Mouse (Mus musculus) ES-Bruce4 (cell line): Measurements from ENCODE around the gene C77080. TPM values are rescaled to one million over a fixed set of nuclear protein-coding genes. Genes with fewer than 3 reads are reported as not detected.
A peak's percentile ranks its signal among the peaks of the same experiment; 100 is the strongest.

Source experiments
- H3K27ac ChIP-seq: 2 replicates; pipeline ENCODE4 v1.5.1; 2012; ENCODE audit warnings: low read length, inconsistent platforms; ENCODE audit not compliant: insufficient read depth
- H3K27me3 ChIP-seq: 2 replicates; pipeline ENCODE4 v1.6.1; 2012; ENCODE audit warnings: mild to moderate bottlenecking, low read length, inconsistent platforms; ENCODE audit not compliant: control insufficient read depth, poor library complexity, insufficient read depth, severe bottlenecking
- H3K36me3 ChIP-seq: 2 replicates; pipeline ENCODE4 v1.6.1; 2012; ENCODE audit warnings: inconsistent platforms, mild to moderate bottlenecking, low read length, moderate library complexity; ENCODE audit not compliant: control insufficient read depth, poor library complexity, insufficient read depth, severe bottlenecking
- H3K4me1 ChIP-seq: one replicate; pipeline ENCODE4 v1.8.1; 2011; ENCODE audit warnings: low read length; ENCODE audit not compliant: control insufficient read depth, insufficient read depth
- H3K4me3 ChIP-seq: 2 replicates; pipeline ENCODE4 v1.5.1; 2011; ENCODE audit warnings: low read depth, mild to moderate bottlenecking, low read length
- H3K9ac ChIP-seq: 2 replicates; pipeline ENCODE4 v1.6.1; 2012; ENCODE audit warnings: low read depth, mild to moderate bottlenecking, inconsistent platforms; ENCODE audit not compliant: poor library complexity, severe bottlenecking
- H3K9me3 ChIP-seq: replicated peaks from 2 replicates; pipeline ENCODE4 v1.6.1; 2012; ENCODE audit warnings: mild to moderate bottlenecking, low read length, inconsistent platforms; ENCODE audit not compliant: control insufficient read depth, poor library complexity, insufficient read depth, severe bottlenecking
- CTCF ChIP-seq: IDR thresholded peaks from one replicate; pipeline ENCODE4 v1.8.1; 2011; ENCODE audit warnings: low read depth, low read length
- EP300 ChIP-seq: IDR thresholded peaks from 2 replicates; pipeline ENCODE4 v1.6.1; 2011; ENCODE audit warnings: low read depth, low read length; ENCODE audit not compliant: insufficient read depth
- POLR2A ChIP-seq: IDR thresholded peaks from one replicate; pipeline ENCODE4 v1.8.1; 2011; ENCODE audit warnings: low read length; ENCODE audit not compliant: insufficient read depth
- polyA plus RNA-seq: library from polyadenylated mRNA; stranded (reverse); fragments of >200 nt; gene quantifications from 2 replicates; pipeline ENCODE4 v1.2.4, GENCODE M21; 2011; ENCODE audit warnings: low read depth; ENCODE audit not compliant: missing spikeins, insufficient read depth, insufficient read length

Gene C77080
- polyA plus RNA-seq, 1 experiment, result 50.2 TPM

DNA sequence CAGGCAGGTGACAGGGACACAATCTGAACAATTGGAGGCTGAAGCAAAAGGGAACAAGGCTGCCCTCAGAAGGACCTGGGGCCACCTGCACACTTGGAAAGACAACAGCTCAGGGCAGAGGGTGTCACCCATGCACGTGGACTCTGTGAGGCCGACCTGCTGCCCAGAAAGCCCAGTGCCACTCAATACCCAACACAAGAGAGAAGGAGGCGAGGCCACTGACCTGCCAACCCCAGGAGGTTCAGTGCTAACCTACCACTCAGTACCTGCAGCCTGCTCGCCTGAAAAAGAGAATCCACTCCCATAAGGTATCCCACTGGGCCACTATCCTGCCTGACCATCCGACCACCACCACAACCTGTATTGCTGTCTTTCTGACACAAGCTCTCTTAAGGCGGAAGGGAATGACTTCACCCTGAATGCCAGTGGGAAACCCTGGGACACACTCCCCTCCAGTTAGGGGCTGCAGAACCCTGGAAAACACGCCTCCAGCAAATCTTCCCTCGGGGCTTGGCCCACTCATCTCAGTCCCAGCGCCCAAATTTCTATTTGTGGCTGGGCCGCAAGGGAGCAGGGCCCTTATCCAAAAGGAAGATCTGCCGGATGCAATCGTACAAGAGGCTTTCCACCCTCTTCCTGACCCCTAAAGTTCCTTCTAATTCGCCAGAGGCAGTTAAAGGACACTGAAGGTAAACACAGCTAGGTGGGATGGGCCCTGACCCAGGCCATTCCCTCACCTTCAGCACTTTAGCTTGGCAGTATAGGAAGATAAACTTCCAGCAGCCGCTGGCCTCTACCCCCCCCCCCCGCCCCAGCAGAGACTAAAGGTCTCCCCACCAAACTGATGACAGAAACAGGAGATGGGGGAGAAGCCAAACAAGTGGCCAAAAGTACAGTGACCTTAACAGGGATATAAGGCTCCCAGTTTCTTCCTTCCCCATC, 14.6 kb downstream of the C77080 start:
- TF ChIP-seq EP300, result no peak
- TF ChIP-seq CTCF, result no peak
- TF ChIP-seq POLR2A, result no peak
- Histone ChIP-seq H3K4me1 (peaks cover 13% of the 10 kb centered on the region), H3K9me3 (no peaks in the 10 kb centered on the region), H3K36me3 (no peaks in the 10 kb centered on the region), H3K9ac (no peak overlapping the region), H3K27me3 (no peaks in the 10 kb centered on the region), H3K27ac (no peak overlapping the region), H3K4me3 (no peak overlapping the region)

DNA sequence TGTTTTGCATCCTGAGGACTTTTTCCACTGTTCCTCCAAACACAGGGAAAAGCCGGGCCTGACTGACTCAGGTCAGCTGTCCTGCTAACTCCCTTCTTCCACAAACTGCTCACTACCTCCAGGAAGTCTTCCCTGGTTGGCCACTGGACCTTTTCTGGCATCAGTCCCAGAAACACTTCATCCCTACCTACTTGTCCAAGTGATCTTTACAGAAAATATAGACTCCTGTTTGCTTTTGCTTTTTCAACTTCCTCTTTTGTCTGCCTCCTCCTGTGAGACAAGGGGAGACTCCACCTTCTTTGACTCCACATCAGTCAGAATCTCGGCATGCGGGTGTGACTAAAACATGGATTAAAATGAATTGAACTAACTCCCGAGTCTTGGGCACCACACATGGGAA, 16.4 kb downstream of the C77080 start:
- no peaks in the 10 kb centered on the region for H3K9me3 ChIP-seq
- no peaks in the 10 kb centered on the region for H3K36me3 ChIP-seq
- no peak for TF ChIP-seq CTCF
- no peak for TF ChIP-seq POLR2A
- TF ChIP-seq EP300, result no peak
- no peak overlapping the region for H3K9ac ChIP-seq
- H3K4me1 ChIP-seq, result peaks cover 16% of the 10 kb centered on the region
- H3K4me3 ChIP-seq, result no peak overlapping the region
- no peaks in the 10 kb centered on the region for H3K27me3 ChIP-seq
- H3K27ac ChIP-seq, result no peak overlapping the region

DNA sequence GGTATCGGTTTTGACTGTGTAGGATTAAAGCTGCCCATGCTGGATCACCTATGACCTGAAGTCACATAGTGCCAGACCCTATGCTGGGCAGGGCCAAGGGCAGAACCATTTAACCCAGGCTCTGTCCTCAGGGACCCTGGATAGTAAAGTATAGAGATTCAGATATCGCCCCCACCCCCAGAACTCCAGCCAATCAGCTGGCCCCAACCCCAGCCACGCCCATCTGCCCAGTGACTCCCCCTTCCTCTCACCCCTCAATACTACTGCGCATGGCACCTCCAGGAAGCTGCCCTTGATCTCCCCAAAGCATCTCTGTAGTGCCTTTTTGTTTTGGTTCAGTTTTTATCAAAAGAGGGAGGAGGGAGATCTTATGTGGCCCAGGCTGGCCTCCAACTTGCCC, 18.4 kb downstream of the C77080 start:
- no peaks in the 10 kb centered on the region for H3K36me3 ChIP-seq
- no peaks in the 10 kb centered on the region for H3K9me3 ChIP-seq
- TF ChIP-seq EP300 (no peak), CTCF (no peak), POLR2A (no peak)
- peak overlapping the region; percentile 91 for H3K27ac ChIP-seq
- peaks cover 11% of the 10 kb centered on the region for H3K4me1 ChIP-seq
- no peak overlapping the region for H3K4me3 ChIP-seq
- H3K9ac ChIP-seq, result no peak overlapping the region
- H3K27me3 ChIP-seq, result no peaks in the 10 kb centered on the region

DNA sequence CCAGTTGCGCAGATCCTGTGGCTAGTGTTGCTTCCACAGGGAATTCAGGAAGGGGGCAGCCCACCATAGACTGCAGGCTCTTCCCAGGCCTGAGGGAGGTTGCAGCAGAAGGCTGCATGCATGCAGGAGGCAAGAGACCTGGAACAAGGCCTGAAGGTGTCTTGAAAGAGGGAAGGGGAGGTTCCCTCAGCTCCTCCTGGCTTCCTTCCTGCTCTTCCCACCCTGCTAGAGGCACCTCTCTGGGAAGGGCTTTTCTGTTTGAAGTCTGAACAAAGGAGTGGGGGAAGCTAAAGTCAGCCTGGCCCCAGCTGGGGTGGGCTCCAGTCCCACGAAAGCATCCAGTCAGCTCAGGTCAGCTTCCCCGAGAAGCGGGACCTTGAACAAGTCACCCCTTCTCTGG, 18.9 kb downstream of the C77080 start:
- Histone ChIP-seq H3K36me3 (no peaks in the 10 kb centered on the region), H3K9me3 (no peaks in the 10 kb centered on the region), H3K27ac (peak overlapping the region; percentile 91), H3K4me3 (no peak overlapping the region), H3K9ac (no peak overlapping the region), H3K4me1 (peaks cover 11% of the 10 kb centered on the region), H3K27me3 (no peaks in the 10 kb centered on the region)
- no peak for TF ChIP-seq CTCF
- no peak for TF ChIP-seq POLR2A
- no peak for TF ChIP-seq EP300

DNA sequence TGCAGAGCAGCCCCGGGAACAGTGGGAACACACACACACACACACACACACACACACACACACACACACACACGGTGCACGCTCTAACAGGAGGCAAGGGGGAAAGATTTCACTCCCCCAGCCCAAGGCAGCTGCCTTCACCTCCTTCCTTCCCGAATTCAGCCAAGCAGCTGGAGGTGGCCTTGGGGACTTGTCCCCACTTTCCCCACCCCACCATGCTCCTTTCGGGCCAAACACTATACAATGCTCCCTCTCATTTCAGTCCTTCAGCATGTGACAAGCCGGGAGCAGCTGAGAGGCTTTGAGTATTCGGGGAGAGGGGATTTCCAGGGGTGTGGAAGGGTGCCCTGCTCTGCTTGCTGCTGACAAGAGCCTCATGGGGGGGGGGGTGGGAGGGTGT, 19.3 kb downstream of the C77080 start:
- Histone ChIP-seq H3K4me1 (peaks cover 13% of the 10 kb centered on the region), H3K9me3 (no peaks in the 10 kb centered on the region), H3K27ac (peak overlapping the region; percentile 35), H3K4me3 (no peak overlapping the region), H3K27me3 (no peaks in the 10 kb centered on the region), H3K9ac (no peak overlapping the region), H3K36me3 (no peaks in the 10 kb centered on the region)
- TF ChIP-seq CTCF, result no peak
- no peak for TF ChIP-seq EP300
- TF ChIP-seq POLR2A, result no peak

DNA sequence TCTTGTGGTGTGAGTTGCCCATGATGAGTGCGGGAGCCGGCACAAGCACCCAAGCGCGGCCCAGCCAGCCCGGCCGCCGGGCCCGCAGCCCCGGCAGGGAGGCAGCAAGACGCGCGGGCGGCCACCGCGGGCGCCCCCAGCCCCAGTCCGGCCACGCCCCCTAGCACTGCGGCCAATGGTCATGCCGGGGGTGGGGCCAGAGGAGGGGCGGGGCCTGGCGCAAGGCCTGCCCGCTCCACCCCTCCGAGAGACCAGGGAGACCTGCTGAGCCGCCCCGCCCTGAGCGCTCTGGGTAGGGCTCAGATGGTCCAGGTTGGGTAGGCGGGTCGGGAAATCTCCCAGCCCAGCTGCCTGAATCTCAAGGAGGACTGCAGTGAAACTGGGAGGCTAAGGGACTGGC, 22.1 kb downstream of the C77080 start:
- H3K36me3 ChIP-seq, result no peaks in the 10 kb centered on the region
- peak overlapping the region; percentile 13; the same call in 1 of the 2 replicates for H3K27ac ChIP-seq
- peak overlapping the region; percentile 92 for H3K4me3 ChIP-seq
- no peaks in the 10 kb centered on the region for H3K9me3 ChIP-seq
- peak overlapping the region; percentile 66 for H3K9ac ChIP-seq
- peaks cover 19% of the 10 kb centered on the region for H3K4me1 ChIP-seq
- H3K27me3 ChIP-seq, result no peaks in the 10 kb centered on the region
- no peak for TF ChIP-seq CTCF
- no peak for TF ChIP-seq POLR2A
- TF ChIP-seq EP300, result no peak
